Mouse (Mus musculus) left cerebral cortex, postnatal 25 days (tissue): ENCODE results near the gene C77080. TPM values are rescaled to one million over a fixed set of nuclear protein-coding genes. Genes with fewer than 3 reads are reported as not detected.

Source experiments
- DNase-seq, 2 experiments: peaks; one replicate each; pipeline ENCODE4 v3.0.0; 2022; ENCODE audit warnings: low spot score in 2 of 2, mixed read lengths in 1 of 2
- intact Hi-C: fragments of 180-260 bp; cut with DNase I; formaldehyde crosslinking; loops from one replicate; pipeline ENCODE4 v1.15.1; 2025
- total RNA-seq, 2 experiments: library from RNA; stranded (reverse); gene quantifications; 2 replicates each; pipeline ENCODE4 v1.2.3; 2021

Gene C77080
- total RNA-seq, 2 experiments from 2014 or later = 19.5 to 28.2 TPM

DNA sequence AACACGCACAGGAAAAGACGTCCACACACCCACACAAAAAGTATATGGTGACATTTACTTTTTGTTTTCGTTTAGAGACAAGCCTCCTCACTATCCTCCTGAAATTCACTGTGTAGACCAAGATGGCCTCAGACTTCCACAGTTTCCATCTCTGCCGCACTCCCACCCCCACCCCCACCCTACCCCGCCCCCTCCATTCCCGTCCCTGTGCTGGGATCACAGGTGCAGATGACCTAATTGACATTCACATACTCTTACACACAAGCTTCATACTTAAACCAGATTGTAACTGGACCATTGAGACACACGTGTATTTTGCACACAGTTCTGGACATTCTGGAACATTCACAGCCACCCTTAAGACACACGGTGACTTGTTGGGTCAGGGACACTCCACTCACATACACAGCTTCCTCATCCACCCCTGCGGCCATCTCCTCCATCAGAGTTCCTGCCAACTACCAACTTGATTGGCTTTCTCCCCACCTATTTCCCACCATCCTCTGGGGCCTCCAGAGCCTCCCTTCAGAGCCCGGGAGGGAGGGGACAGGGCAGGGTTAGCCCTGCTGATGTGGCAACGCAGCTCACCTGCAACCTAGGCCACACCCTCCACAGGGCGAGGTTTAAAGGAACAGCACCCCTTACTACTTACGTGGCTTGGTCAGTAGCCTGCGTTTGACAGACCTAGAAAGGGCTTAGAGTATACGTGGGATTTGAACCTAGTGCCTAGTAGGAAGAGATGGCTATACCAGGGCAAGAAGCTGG, 11.0 kb upstream of the C77080 start:
- DNase-seq = no peak
- intact Hi-C loops = loop anchor here (10.0 kb wide), 1 partner anchor 137 kb away; the partner anchor contains the start of gene Fndc5

DNA sequence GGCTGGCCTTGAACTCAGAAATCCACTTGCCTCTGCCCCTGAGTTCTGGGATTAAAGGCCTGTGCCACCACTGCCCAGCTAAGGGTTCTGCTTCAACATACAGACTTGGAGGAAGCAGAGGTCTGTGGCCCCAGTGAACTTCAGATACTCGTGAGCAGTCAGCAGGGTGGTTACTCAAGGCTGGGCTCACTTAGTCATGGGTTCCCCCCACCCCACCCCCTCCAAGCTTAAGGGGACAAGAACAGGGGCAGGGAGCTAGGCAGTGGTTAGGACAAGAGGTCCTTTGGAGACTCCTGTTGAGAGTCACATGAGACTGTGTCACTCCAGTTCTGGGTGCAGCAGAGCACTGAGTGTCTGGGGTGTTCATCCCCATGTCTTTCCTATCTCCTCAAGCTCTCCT, 7.5 kb upstream of the C77080 start:
- DNase-seq = no peak
- intact Hi-C loops = no loop called here

DNA sequence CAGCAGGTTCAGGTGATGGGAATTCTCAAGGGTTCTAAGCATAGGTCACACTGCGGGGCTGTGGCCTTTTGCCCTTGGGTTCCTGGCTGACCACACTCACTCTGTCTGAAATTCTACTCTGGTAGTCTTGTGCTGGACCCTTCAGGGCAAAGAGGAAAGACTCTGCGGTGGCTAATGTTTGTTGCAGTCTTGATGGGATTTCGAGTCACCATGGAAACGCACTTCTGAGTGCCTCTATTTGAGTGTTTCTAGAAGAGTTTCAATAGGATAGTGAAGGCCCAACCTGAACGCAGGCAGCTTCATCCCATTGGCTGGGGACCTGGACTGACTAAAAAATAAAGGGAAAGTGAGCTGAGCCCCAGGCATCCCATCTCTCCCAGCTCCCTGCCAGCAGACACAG, 5.6 kb upstream of the C77080 start:
- no peak for DNase-seq
- intact Hi-C loops = no loop called here

DNA sequence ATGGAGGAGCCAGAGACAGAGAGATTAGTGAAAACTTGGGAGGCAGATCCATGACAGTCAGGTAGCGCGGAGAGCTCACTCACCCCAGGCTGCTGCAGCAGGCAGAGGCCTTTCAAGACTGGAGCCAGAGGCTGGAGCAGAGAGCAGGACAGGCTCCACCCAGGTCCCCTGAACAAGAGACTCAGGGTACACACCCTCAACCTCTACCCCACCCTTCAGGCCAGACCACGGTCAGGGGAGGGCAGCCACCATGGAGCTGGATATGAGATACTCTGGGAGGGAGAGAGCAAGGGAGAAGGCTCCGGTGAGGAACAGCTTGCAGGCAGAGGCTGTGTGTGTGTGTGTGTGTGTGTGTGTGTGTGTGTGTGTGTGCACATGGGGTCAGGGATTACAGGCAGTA, 5.0 kb upstream of the C77080 start:
- DNase-seq = no peak
- intact Hi-C loops = no loop called here

DNA sequence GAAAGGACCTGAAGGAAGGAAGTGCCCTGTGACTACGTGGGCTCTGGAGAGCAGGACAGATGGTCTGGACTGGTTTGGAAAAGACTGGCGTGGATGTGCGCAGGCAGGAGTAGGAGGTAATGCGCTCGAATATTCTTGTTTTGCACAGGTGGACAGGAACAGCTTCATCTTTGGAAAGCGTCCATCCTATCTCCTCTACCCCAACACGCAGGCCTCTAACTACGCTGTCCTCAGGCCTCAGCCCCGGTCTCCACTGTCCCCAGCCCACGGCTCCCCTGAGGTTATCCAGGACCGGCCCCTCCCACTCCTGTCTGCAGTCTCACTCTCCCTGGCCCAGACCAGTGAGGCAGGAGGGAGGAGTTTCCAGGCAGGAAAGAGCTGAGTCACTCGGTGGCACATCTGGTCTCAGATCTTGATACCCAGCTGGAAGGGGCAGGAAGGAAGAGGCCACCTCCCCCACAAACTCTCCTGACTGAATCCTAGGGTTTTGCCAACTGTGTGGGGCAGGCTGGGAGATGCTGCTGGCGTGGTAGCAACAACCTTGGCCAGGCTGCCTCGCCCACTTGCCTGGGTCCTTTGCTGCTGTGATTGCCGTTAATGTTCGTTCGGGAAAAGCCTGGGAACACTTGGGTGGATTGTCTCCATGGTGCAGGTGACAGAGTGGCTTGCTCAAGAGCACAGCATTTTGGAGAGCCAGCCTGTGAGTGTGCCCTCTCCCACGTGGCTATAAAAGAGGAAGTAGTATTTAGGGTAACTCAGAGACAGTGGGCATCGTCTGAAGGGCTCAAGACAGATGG, 2.2 kb upstream of the C77080 start:
- DNase-seq = peak; percentile 59 to 83
- intact Hi-C loops = loop anchor here (2.0 kb wide), 1 partner anchor 25 kb away; no protein-coding TSS in a partner anchor

DNA sequence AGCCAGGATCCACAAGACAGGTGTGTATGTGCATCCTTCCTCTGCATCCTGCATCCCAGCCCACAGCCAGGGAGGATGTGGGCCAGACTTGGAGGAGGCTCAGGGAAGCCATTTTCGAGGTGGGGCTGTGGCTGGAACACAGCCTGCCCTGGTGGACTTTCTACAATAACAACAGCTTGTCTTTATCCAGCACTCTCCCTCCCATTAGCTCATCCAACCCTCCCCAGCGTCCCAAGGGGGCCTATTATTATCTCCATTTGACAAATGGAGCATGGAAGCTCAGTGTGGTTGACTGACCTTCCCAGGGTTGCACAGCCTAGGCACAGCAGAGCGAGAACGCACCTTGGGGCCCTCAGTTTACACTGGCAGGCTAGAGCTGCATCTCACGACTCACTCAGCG, 526 bp downstream of the C77080 start:
- no peak for DNase-seq
- intact Hi-C loops = no loop called here

DNA sequence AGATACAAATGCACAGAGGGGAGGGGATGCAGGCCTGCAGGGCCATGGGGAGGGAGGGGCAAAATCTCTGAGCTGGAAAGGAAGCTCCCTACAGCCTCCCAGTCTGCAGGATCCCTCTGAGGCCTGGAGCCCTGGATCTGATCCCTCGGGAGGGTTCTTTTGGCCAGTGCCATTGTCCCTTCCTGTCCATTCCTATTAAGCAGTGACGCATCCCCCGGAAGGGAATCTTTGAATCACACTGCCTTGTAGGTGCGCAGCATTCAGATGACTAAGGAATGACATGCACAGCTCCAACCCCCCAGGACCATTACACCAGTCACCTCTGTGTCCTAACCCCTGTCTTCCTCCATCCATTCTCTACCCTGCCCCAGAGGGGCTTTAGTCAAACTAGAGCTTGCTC, 2.1 kb downstream of the C77080 start:
- intact Hi-C loops = no loop called here
- no peak for DNase-seq

DNA sequence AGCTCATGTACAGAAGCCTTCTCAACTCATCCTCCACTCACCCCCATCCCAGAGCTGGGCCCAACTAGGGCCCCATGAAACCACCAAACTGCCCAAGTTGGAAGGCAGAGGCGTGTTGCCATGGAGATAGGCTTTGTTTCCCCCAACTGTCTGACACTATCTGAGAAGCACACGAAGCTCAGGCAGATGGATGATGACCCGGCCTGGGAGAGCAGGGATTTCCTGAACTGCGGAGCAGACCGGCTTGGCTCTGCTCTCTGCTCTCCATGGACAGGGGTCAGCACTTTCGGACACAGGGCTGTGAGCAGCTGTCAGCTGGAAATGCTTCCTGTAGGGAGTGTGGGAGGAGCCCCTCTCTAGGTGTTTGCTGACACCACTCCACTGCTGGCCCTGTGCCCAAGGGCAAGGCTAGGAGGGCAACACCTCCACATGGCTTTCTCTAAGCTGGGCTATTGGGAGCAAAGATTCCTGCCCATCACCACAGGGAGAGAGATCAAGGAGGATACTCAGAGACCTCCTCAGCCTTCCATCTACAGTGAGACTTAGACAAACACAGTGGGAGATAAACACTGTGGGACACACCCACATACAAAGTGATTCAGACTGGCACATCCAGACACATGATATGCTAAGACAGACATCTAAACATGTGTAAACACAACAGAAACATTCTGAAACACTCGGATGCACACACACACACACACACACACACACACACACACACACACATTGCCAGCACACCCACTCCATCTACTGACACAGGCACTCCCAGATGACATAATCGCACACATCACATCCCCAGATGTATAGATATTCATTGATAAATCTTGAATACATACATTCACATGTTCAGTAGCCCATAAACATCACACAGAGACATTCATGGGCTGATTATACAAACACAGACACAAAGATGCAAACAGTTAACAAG, 4.5 kb downstream of the C77080 start:
- intact Hi-C loops = no loop called here
- peak in 1 of 2 experiments; percentile 51 for DNase-seq

DNA sequence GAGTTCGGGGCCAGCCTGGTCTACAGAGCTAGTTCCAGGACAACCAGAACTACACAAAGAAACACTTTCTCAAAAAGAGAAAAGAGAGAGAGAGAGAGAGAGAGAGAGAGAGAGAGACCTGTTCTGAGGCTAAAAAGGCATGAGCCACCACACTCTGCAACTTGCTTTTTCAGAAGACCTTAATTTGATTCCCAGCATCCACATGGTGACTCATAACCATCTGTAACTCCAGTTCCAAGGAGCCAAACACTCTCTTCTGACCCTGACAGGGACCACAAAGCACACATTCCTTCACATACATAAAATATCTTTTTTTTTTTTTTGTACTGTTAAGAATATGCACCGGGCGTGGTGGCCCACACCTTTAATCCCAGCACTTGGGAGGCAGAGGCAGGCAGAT, 6.6 kb downstream of the C77080 start:
- intact Hi-C loops = no loop called here
- no peak for DNase-seq

DNA sequence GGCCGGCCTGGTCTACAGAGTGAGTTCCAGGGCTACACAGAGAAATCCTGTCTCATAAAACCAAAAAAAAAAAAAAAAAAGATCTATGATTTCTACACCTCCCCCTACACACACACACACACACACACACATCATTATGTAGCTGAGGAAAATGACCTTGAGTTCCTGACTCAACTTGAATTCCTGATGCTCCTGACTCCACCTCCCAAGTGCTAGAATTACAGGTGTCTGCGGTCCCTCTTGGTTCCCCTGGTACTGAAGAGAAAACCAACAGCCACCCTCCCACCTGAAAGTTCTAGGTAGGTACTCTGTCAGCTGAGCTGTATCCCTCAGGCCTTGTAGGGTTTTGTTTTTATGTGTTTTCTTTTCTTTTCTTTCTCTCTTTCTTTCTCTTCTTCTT, 8.7 kb downstream of the C77080 start:
- intact Hi-C loops = no loop called here
- DNase-seq = no peak

DNA sequence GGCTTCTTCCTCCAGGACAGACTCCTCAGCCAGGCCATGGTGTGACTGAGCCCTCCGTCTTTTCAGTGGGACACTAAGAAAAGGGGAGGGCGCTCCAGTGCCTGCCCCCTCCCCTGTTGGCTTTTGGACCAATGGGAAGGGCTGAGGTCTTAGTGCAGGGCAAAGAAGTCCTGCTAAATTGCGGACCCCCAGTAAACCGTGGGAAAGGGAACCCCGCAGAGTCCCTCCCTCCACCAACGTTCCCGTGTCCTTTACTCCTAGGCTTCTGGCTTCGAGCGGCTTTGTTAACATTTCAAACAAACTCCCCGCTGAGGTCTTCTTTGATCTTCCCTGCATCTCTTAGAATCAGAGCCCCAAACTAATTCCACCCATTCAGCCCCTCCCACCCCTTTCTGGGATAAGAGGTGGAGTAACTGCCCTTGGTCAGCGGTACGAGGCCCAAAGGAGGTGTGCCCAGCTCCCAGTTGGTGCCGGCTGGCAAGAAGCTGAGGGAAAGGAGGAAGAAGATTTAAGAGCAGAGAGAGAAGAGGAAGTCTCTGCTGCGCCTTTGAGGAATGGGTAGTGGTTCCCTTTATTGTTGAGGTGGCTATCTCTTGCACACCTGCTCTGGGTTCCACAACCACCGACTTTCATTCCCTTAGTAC, 9.6 kb downstream of the C77080 start:
- intact Hi-C loops = no loop called here
- no peak for DNase-seq

DNA sequence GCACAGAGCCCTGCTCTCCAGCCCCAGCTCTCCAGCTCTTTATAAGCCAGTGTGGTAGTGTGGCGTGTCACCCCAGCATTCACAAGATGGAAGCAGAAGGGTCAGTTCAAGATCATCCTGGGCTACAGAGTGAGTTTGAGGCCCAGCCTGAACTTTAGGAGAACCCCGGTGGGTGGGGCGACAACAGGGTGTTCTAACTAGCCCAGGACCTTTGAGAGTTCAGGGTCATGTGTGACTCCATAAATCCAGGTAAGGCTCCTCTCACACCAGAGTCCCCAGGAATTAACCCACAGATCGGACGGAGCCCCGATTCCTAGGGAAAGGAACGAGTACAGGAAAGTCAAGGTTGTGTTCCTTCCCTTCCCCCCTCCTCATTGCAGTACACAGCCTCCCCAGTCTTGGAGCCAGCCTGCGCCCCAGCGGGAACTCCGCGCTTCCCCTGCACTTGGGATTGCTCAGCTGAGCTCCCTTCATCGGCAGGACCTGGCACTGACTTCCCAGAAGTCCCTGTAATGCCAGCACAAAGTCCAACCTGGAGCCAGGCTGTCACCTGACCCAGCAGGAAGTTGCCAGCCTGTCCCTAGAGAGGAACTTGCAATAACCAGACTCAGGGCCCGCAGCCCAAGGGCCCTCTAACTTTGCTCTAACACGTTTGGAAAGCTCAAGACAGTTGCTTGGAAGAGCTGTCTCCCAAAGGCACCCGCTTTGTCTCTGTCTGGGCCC, 10.3 kb downstream of the C77080 start:
- DNase-seq = no peak
- intact Hi-C loops = no loop called here

DNA sequence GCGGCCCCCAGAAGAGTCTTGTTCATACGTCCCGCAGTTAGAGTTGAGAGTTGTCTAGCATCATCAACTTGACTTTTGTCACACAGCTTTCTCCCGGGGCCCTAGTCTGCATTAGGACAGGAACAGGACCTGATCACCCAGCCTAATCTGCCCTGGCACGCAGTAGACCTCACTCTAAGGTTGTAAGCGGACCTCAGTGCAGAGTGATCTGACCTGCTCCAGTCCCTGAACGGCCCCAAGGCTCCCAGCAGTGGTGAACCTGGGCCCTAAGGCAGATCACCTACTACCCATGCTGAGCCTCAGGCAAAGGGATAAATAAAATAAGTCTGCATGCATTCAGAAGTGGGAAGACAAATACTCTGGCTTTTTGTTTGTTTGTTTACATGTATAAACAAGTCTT, 11.9 kb downstream of the C77080 start:
- DNase-seq = no peak
- intact Hi-C loops = no loop called here

DNA sequence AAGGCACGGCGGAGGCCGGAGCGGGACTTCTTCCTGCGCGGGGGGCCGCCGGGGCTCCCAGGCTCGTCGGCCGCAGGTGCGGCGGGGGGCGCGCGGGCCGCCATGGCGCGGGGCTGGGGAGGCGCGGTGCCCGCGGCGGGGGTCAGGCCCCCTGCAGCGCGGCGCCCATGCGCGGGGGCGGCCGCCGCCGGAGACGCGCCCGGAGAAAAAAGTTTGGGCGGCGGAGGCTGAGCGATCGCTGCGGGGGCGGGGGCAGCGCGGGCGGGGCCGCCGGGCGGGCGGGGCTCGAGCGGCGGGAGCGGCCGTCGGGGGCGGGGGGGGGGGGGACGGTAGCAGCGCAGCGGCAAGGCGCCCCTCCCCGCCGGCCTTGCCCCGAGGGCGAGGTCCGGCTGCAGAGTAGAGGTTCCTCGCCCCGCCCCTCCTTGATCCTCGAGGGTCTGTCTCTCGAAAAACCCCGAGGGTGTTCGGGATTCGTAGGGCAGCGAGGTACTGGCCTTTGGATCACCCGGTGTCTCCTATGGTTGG, 12.9 kb downstream of the C77080 start:
- intact Hi-C loops = no loop called here
- no peak for DNase-seq

DNA sequence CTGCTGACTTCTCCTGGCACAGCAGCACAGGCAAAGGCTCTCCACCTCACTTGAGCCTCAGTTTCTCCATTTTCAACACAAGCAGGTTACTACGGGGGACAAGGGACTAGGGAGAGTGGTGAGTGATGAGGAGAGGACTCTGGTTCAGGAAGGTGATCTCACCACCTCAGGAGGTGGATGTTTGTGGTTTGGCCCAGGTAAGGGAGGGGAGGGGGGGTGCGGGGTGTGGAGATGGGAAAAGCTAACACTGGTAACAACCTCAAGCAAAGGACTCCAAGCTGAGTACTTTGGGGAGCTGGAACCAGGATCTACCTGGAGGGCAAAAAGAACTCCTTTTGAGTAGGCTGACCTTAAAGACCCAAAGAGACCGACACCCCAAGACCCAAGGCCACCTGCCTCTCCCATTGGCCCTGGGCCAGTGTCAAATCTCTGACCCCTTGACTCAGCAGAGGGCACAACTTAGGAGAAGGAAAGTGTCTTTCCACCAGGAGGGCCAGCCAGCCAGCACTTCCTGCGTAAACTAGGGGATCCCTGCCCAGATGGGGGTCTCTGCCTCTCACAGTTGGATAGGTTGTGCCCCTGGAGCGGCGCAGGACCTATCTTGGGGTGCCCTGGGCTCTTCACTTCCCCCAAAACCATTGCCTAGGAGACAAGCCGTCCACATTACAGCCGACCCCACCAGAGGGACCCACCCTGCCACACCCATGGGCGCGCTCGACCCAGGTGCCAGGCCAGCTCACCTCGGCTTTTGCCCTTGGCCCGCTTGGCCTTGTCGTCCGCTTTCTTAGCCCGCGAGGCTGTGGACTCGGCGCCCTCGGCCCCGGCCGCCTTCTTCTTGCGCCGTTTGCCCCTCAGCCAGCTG, 13.6 kb downstream of the C77080 start:
- DNase-seq = no peak
- intact Hi-C loops = no loop called here

DNA sequence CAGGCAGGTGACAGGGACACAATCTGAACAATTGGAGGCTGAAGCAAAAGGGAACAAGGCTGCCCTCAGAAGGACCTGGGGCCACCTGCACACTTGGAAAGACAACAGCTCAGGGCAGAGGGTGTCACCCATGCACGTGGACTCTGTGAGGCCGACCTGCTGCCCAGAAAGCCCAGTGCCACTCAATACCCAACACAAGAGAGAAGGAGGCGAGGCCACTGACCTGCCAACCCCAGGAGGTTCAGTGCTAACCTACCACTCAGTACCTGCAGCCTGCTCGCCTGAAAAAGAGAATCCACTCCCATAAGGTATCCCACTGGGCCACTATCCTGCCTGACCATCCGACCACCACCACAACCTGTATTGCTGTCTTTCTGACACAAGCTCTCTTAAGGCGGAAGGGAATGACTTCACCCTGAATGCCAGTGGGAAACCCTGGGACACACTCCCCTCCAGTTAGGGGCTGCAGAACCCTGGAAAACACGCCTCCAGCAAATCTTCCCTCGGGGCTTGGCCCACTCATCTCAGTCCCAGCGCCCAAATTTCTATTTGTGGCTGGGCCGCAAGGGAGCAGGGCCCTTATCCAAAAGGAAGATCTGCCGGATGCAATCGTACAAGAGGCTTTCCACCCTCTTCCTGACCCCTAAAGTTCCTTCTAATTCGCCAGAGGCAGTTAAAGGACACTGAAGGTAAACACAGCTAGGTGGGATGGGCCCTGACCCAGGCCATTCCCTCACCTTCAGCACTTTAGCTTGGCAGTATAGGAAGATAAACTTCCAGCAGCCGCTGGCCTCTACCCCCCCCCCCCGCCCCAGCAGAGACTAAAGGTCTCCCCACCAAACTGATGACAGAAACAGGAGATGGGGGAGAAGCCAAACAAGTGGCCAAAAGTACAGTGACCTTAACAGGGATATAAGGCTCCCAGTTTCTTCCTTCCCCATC, 14.6 kb downstream of the C77080 start:
- DNase-seq = no peak
- intact Hi-C loops = no loop called here

DNA sequence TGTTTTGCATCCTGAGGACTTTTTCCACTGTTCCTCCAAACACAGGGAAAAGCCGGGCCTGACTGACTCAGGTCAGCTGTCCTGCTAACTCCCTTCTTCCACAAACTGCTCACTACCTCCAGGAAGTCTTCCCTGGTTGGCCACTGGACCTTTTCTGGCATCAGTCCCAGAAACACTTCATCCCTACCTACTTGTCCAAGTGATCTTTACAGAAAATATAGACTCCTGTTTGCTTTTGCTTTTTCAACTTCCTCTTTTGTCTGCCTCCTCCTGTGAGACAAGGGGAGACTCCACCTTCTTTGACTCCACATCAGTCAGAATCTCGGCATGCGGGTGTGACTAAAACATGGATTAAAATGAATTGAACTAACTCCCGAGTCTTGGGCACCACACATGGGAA, 16.4 kb downstream of the C77080 start:
- intact Hi-C loops = no loop called here
- no peak for DNase-seq
